Mouse (Mus musculus): ENCODE measurements around the gene Cep78. TPM values are rescaled to one million over a fixed set of nuclear protein-coding genes. Genes with fewer than 3 reads are reported as not detected.

Cep78 gene
- 10.1 and 11.7 TPM in 2 replicates for polyA plus RNA-seq (2012)

DNA sequence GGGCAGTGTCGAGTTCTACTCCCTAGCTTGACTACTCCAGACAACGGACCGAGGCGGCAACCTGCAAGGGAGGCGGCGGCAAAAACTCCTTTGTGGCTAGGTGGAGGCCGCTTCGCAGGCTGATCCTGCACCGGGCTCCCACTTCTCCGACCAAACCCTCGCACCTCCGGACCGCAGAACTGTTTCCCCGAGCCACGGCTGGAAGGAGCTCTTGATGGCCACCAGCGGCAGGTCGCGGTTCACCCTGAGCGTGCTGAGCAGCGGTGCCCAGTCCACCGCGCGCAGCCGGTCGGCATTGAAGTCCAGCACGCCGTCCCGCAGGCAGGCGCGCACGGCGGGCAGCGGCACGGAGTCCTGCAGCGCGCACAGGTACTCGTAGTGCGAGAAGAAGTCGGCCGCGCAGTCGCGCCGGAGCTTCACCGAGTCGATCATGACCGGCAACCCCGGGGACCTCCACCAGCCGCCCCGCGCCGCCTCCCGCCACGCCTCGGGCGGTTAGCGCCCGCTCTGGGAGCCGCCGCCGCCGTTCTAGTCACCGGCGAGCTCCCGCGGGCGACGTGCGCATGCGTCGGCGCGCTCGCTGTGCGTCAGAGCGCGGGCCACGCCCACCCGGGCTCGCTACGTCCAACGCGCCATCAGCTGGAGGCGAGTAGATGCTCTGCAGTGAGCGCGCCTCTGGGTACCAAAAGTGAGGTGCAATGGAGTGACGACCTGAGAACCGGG lies at the start of gene Cep78:
Cep78 (minus strand) TSS at position 541 of the 723 bp plus-strand sequence.
- no peak for TF ChIP-seq GATA1 (IDR thresholded peaks at IDR 0.05; ENCODE audit: low read length)

DNA sequence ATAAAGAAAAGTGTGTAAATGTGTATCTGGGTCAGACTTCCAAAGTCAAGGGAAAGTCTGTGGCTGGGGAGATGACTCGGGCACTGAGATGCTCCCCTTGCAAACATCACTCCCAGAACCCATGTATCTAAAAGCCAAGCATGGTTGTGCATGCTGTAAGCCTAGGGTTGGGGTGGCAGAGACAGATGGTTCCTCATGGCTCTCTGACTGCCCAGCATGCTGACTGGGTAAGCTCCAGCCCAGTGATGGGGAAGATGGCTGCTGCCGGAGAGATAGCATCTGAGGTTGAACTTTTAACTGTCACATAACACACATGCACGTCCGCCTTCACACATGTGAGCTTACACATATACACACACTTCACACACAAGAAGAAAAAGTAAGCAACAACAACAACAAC lies 46.5 kb upstream of the Cep78 start:
- TF ChIP-seq GATA1 (IDR thresholded peaks at IDR 0.05; ENCODE audit: low read length): no peak

DNA sequence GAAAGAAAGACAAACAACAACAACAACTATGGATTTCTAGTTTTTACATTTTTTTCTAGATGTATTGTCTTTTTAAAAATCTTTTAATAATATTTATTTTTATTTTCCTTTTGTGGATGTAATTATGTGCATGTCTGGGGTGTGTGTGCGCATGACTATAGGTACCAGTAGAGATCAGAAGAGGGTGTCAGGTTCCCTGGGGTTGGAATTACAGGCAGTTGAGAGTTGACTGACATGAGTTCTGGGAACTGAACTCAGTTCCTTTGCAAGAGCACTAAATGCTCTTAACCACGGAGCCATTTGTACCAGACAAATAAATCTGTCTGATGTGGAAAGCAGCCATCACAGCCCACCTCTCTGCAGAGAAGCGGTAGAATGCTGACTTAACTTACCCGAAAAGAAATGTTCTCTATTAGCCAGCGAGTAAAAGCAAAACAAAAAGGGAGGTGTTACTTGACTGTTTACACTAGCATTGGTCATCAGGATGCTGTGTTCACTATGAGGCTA lies 44.0 kb upstream of the Cep78 start:
- no peak for TF ChIP-seq GATA1 (IDR thresholded peaks at IDR 0.05; ENCODE audit: low read length)

- TF ChIP-seq GATA1 (IDR thresholded peaks at IDR 0.05; ENCODE audit: low read length): no peak
These were observed 43.3 kb upstream of the Cep78 start for GRCm38 (mm10) chr19:16027876-16028670.

GRCm38 (mm10) chr19:16026276-16026675 lies 41.5 kb upstream of the Cep78 start:
- TF ChIP-seq GATA1 (IDR thresholded peaks at IDR 0.05; ENCODE audit: low read length): no peak

- no peak for TF ChIP-seq GATA1 (IDR thresholded peaks at IDR 0.05; ENCODE audit: low read length)
These were observed 37.4 kb upstream of the Cep78 start for GRCm38 (mm10) chr19:16022178-16022577.

DNA sequence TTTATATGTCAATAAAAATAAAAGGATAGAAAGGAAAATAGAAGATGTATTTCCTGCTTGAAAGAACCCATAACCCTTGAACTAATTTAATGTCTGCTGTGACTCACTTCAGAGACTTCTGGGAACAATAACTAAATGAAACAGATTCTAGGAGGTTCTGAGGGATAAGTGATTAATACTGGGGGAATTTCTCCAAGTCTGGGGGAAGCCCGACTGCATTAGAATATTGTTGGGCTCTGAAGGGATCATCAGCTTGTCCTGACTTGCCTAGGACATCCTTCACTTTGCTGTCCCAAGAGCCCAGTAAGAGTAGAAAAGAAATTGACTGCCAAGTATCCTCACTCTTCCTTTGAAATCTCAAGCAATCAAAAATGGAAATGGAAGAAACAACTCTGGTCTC lies 31.4 kb upstream of the Cep78 start:
- TF ChIP-seq GATA1 (IDR thresholded peaks at IDR 0.05; ENCODE audit: low read length): no peak

- TF ChIP-seq GATA1 (IDR thresholded peaks at IDR 0.05; ENCODE audit: low read length): no peak
These were observed 30.6 kb upstream of the Cep78 start for GRCm38 (mm10) chr19:16015191-16015968.

GRCm38 (mm10) chr19:16009746-16010337 lies 25.1 kb upstream of the Cep78 start:
- TF ChIP-seq GATA1 (IDR thresholded peaks at IDR 0.05; ENCODE audit: low read length): no peak

DNA sequence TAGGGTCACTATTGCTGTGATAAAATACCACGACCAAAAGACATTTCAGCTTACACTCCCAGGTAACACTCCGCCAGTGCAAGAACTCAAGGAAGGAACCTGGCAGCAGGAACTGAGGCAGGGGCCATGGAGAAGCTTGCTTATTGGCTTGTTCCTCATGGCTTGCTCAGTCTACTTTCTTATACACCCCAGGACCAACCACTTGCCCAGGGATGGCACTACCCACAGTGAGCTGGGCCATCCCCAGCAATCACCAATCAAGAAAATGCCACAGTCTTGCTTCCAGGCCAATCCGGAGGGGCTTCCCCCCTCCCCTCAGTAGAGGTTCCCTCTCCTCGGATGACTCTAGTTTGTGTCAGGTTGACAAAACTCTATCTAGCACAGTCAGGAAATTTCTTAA lies 24.3 kb upstream of the Cep78 start:
- no peak for TF ChIP-seq GATA1 (IDR thresholded peaks at IDR 0.05; ENCODE audit: low read length)

GRCm38 (mm10) chr19:16007131-16007530 lies 22.3 kb upstream of the Cep78 start:
- TF ChIP-seq GATA1 (IDR thresholded peaks at IDR 0.05; ENCODE audit: low read length): no peak

- no peak for TF ChIP-seq GATA1 (IDR thresholded peaks at IDR 0.05; ENCODE audit: low read length)
These were observed 13.4 kb upstream of the Cep78 start for GRCm38 (mm10) chr19:15998157-15998556.

DNA sequence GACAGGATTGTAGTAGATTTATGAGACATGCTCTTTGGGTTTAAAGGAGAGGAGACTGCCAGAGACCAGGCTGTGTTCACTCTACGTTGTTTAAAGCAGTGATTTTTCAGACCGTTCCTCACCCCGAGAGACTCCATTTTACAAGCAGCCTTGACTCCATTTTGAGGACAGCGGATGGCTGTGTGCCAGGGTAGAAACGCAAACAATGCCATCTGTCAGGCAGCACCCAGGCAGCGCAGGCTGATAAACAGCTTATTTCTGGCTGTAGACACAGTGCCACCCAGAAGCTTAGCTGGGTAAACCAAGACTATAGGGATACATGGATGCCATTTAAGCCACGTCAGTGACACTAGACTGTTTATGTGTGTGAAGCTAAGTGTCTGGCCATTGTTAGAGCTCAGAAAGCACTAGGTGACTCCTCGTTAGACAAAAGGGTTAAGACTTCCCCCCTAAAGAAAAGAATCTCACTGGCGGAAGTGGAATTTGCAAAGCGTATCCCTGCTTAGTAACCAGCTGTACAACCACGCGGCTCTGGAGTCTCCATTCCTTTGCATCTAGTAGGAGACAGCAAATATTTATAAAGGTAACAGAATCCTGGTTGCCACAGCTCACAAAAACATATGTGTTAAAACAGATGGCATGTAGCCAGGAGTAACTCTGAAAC lies 12.2 kb upstream of the Cep78 start:
- TF ChIP-seq GATA1 (IDR thresholded peaks at IDR 0.05; ENCODE audit: low read length): no peak

- TF ChIP-seq GATA1 (IDR thresholded peaks at IDR 0.05; ENCODE audit: low read length): no peak
These were observed 5.3 kb upstream of the Cep78 start for GRCm38 (mm10) chr19:15990102-15990501.

- TF ChIP-seq GATA1 (IDR thresholded peaks at IDR 0.05; ENCODE audit: low read length): no peak
These were observed 454 bp upstream of the Cep78 start for GRCm38 (mm10) chr19:15985172-15985713.

All from G1E-ER4 (cell line).